Mouse (Mus musculus) forebrain, embryonic 15.5 days (tissue): ENCODE measurements around the gene Hoxa9. TPM values are rescaled to one million over a fixed set of nuclear protein-coding genes. Genes with fewer than 3 reads are reported as not detected.

Source experiments
- ATAC-seq: fragments of 200-750 bp; cut with Nextera tagmentation; replicated peaks from 2 replicates; pipeline ENCODE4 v1.8.0; 2017; ENCODE audit warnings: mild to moderate bottlenecking, moderate TSS enrichment, moderate library complexity
- H3K27ac ChIP-seq: fragments of 300-500 bp; sonication (generic); replicated peaks from 2 replicates; pipeline ENCODE4 v1.5.1; 2015; ENCODE audit warnings: mild to moderate bottlenecking, inconsistent platforms
- H3K27me3 ChIP-seq: fragments of 300-500 bp; sonication (generic); 2 replicates; pipeline ENCODE4 v1.6.1; 2015; ENCODE audit warnings: inconsistent platforms
- H3K36me3 ChIP-seq: fragments of 300-500 bp; sonication (generic); 2 replicates; pipeline ENCODE4 v1.6.1; 2015; ENCODE audit warnings: mild to moderate bottlenecking, inconsistent platforms
- H3K4me1 ChIP-seq: fragments of 300-500 bp; sonication (generic); 2 replicates; pipeline ENCODE4 v1.6.1; 2015; ENCODE audit warnings: inconsistent platforms
- H3K4me2 ChIP-seq: fragments of 300-500 bp; sonication (generic); replicated peaks from 2 replicates; pipeline ENCODE4 v1.6.1; 2015; ENCODE audit warnings: mild to moderate bottlenecking, inconsistent platforms
- H3K4me3 ChIP-seq: fragments of 300-500 bp; sonication (generic); 2 replicates; pipeline ENCODE4 v1.5.1; 2015; ENCODE audit warnings: mild to moderate bottlenecking, inconsistent platforms
- H3K9ac ChIP-seq: fragments of 300-500 bp; sonication (generic); replicated peaks from 2 replicates; pipeline ENCODE4 v1.6.1; 2015; ENCODE audit warnings: mild to moderate bottlenecking, inconsistent platforms
- H3K9me3 ChIP-seq: fragments of 300-500 bp; sonication (generic); 2 replicates; pipeline ENCODE4 v1.6.1; 2016; ENCODE audit warnings: inconsistent platforms
- WGBS: fragments of 180-500 bp; shearing (Covaris S2); methylation state at CpG from one replicate; pipeline ENCODE4 v1.1.7; 2015; ENCODE audit warnings: mixed read lengths; 5-methylcytosine and 5-hydroxymethylcytosine counted together
- polyA plus RNA-seq: library from polyadenylated mRNA; unstranded; fragments of >200 nt; fragmentation: Nextera tagmentation; extraction: Ambion mirVana; gene quantifications from 2 replicates; pipeline ENCODE4 v1.2.1, GENCODE M21; 2015

The Hoxa9 gene
- polyA plus RNA-seq, 1 experiment from 2014 or later, result not detected

DNA sequence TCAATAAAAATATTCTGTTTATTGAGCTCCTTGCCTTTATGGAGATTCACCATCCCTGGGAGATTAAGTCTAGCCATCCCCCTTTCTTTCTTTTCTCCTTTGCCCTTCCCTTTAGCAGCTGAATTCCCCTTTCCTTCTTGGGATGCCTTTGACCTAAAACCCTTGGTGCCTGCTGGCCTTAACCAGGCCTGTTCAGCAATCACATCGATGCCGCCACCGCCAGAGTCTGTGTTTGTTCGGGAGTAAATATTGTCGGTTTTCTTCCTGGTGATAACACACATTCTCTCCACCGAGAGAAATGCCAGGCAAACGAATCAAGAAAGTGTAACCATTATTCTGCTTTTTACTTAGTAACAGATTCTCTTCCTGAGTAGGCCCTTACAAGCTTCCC, 7.3 kb upstream of the Hoxa9 start:
- ATAC-seq, result no peak
- no peaks in the 10 kb centered on the region for H3K36me3 ChIP-seq
- no peak overlapping the region for H3K4me2 ChIP-seq
- H3K9me3 ChIP-seq, result no peaks in the 10 kb centered on the region
- peaks cover 99% of the 10 kb centered on the region for H3K27me3 ChIP-seq
- H3K27ac ChIP-seq, result no peak overlapping the region
- no peak overlapping the region for H3K4me3 ChIP-seq
- no peak overlapping the region for H3K9ac ChIP-seq
- 3% methylated on average over 7 of the region's 7 CpGs for WGBS
- H3K4me1 ChIP-seq, result 0 out of 2 replicates have a peak, but pooled peaks cover 3% of the 10 kb centered on the region

- Histone ChIP-seq H3K9ac (no peak overlapping the region), H3K4me3 (no peak overlapping the region), H3K27ac (no peak overlapping the region), H3K36me3 (no peaks in the 10 kb centered on the region), H3K9me3 (no peaks in the 10 kb centered on the region), H3K4me1 (0 out of 2 replicates have a peak, but pooled peaks cover 3% of the 10 kb centered on the region), H3K4me2 (no peak overlapping the region), H3K27me3 (peaks cover 99% of the 10 kb centered on the region)
- 8% methylated on average over 10 of the region's 10 CpGs for WGBS
- no peak for ATAC-seq
Observed at GRCm38 (mm10) chr6:52237346-52238154, 6.7 kb upstream of the Hoxa9 start.

- no peak overlapping the region for H3K9ac ChIP-seq
- H3K4me1 ChIP-seq, result 0 out of 2 replicates have a peak, but pooled peaks cover 3% of the 10 kb centered on the region
- no peaks in the 10 kb centered on the region for H3K9me3 ChIP-seq
- H3K4me2 ChIP-seq, result no peak overlapping the region
- no peak overlapping the region for H3K4me3 ChIP-seq
- no peak overlapping the region for H3K27ac ChIP-seq
- H3K36me3 ChIP-seq, result no peaks in the 10 kb centered on the region
- ATAC-seq, result no peak
- H3K27me3 ChIP-seq, result peaks cover 99% of the 10 kb centered on the region
- 7% methylated on average over 3 of the region's 3 CpGs for WGBS
Observed at GRCm38 (mm10) chr6:52236806-52237205, 5.9 kb upstream of the Hoxa9 start.

DNA sequence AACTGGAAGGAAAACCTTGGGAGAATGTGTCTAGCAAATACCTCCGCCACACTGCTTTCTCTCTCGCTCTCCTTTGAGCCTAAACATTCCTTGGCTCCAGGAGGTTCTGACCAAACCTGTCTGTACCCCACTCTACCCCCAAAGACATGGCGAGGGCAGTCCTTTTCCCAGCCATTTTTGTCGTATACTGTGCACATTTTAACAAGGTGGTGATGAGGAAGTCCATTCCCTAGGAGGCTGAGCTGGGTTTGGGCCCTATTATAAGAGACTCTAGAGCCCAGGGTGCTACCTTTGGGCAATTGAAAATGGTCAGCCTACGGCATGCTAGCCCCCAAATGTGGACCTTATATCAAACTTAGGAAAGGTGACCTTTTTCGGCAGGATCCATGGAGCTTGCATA, 5.0 kb upstream of the Hoxa9 start:
- WGBS, result 19% methylated on average over 6 of the region's 6 CpGs
- H3K36me3 ChIP-seq, result no peaks in the 10 kb centered on the region

DNA sequence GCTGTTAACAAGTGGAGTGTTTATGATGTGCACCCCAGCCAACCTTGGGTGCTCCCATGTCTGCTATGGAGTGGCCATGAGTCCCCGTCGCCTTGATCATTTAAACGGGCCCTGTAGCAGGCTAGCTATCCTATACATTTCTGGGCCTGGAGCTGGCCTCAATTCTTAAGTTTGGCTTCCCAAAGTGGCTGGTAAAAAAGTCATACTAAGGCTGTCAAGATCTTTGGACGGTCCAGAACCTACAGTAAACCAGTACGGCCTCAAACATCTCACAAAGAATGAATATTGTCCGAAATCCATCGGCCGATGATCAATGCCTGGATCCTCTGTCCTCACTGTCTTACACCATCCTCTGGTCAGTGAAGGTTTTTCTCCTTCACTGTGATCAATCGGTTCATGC, 4.4 kb upstream of the Hoxa9 start:
- Histone ChIP-seq H3K9ac (no peak overlapping the region), H3K9me3 (no peaks in the 10 kb centered on the region), H3K27ac (no peak overlapping the region), H3K4me1 (0 out of 2 replicates have a peak, but pooled peaks cover 3% of the 10 kb centered on the region), H3K36me3 (no peaks in the 10 kb centered on the region), H3K4me3 (no peak overlapping the region), H3K27me3 (peaks cover 97% of the 10 kb centered on the region), H3K4me2 (no peak overlapping the region)
- WGBS, result 28% methylated on average over 9 of the region's 9 CpGs
- no peak for ATAC-seq

More for the DNA sequence above, 5.0 kb upstream of the Hoxa9 start:
- Histone ChIP-seq H3K27me3 (peaks cover 97% of the 10 kb centered on the region), H3K9ac (no peak overlapping the region), H3K4me3 (no peak overlapping the region), H3K4me2 (no peak overlapping the region), H3K4me1 (0 out of 2 replicates have a peak, but pooled peaks cover 3% of the 10 kb centered on the region), H3K9me3 (no peaks in the 10 kb centered on the region), H3K27ac (no peak overlapping the region)
- no peak for ATAC-seq

DNA sequence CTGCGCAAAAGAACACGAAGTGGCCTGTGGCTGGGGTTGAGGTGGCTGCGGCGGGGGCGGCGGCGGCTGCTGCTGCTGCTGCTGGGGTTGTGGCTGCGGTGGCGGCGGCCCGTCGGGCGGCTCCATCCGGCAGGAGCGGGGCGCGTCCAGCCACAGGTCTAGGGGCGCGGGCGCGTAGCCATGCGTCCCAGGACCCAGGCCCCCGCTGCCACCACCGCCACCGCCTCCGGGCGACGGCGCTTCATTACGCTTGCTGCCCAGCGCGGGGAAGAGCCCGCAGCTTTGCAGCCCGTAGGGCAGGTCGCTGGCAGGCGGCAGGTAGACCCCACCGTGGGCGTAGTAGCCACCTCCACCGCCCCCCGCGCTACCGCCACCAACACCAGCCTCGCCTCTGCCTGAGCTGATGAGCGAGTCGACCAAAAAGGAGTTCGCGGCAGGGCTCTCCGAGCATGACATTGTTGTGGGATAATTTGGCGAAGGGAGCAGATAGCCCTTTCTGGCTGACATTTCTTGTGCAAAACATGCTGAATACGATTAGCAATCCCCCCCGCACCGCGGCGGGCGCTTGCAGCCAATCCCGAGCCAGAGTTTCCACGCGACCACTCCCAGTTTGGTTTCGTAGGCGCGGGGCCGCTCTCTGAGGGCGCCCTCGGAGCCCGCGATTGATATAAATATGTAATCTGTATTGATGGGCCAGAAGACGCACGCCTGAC, 3.7 kb upstream of the Hoxa9 start:
- no peaks in the 10 kb centered on the region for H3K9me3 ChIP-seq
- H3K27me3 ChIP-seq, result peaks cover 97% of the 10 kb centered on the region
- H3K4me1 ChIP-seq, result no peaks in the 10 kb centered on the region
- no peaks in the 10 kb centered on the region for H3K36me3 ChIP-seq
- H3K4me3 ChIP-seq, result no peak overlapping the region
- no peak overlapping the region for H3K4me2 ChIP-seq
- no peak for ATAC-seq
- 2% methylated on average over 57 of the region's 68 CpGs for WGBS
- no peak overlapping the region for H3K9ac ChIP-seq
- H3K27ac ChIP-seq, result no peak overlapping the region

GRCm38 (mm10) chr6:52233546-52234427, 2.9 kb upstream of the Hoxa9 start:
- no peak for ATAC-seq
- H3K36me3 ChIP-seq, result no peaks in the 10 kb centered on the region
- under 1% methylated on average over 70 of the region's 70 CpGs for WGBS

GRCm38 (mm10) chr6:52232984-52233545, 2.2 kb upstream of the Hoxa9 start:
- Histone ChIP-seq H3K27me3 (peaks cover 96% of the 10 kb centered on the region), H3K4me3 (no peak overlapping the region), H3K27ac (no peak overlapping the region), H3K9ac (no peak overlapping the region), H3K36me3 (no peaks in the 10 kb centered on the region), H3K4me1 (no peaks in the 10 kb centered on the region), H3K4me2 (no peak overlapping the region), H3K9me3 (no peaks in the 10 kb centered on the region)
- ATAC-seq, result no peak
- 3% methylated on average over 23 of the region's 23 CpGs for WGBS

More at GRCm38 (mm10) chr6:52233546-52234427, 2.9 kb upstream of the Hoxa9 start:
- H3K4me2 ChIP-seq, result no peak overlapping the region
- no peaks in the 10 kb centered on the region for H3K9me3 ChIP-seq
- H3K4me3 ChIP-seq, result no peak overlapping the region
- H3K27ac ChIP-seq, result no peak overlapping the region
- peaks cover 98% of the 10 kb centered on the region for H3K27me3 ChIP-seq
- H3K9ac ChIP-seq, result no peak overlapping the region
- no peaks in the 10 kb centered on the region for H3K4me1 ChIP-seq

DNA sequence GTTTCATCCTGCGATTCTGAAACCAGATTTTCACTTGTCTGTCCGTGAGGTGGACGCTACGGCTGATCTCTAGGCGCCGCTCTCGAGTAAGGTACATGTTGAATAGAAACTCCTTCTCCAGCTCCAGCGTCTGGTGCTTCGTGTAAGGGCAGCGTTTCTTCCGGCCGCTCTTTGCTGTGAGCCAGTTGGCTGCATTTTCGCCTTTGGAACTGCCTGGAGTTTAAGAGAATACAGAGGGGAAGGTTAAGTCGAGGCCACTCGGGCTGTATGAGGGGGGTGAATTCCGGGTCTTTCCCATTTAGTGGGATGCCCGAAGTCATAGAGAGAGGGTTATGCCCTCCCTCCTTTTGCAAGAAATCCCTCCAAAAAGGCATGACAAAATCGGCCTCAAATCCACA, 1.7 kb upstream of the Hoxa9 start:
- H3K27ac ChIP-seq, result no peak overlapping the region
- WGBS, result 1% methylated on average over 18 of the region's 18 CpGs
- no peak overlapping the region for H3K4me3 ChIP-seq
- no peaks in the 10 kb centered on the region for H3K36me3 ChIP-seq
- H3K9me3 ChIP-seq, result no peaks in the 10 kb centered on the region
- peaks cover 96% of the 10 kb centered on the region for H3K27me3 ChIP-seq
- H3K9ac ChIP-seq, result no peak overlapping the region
- ATAC-seq, result no peak
- no peak overlapping the region for H3K4me2 ChIP-seq
- no peaks in the 10 kb centered on the region for H3K4me1 ChIP-seq

DNA sequence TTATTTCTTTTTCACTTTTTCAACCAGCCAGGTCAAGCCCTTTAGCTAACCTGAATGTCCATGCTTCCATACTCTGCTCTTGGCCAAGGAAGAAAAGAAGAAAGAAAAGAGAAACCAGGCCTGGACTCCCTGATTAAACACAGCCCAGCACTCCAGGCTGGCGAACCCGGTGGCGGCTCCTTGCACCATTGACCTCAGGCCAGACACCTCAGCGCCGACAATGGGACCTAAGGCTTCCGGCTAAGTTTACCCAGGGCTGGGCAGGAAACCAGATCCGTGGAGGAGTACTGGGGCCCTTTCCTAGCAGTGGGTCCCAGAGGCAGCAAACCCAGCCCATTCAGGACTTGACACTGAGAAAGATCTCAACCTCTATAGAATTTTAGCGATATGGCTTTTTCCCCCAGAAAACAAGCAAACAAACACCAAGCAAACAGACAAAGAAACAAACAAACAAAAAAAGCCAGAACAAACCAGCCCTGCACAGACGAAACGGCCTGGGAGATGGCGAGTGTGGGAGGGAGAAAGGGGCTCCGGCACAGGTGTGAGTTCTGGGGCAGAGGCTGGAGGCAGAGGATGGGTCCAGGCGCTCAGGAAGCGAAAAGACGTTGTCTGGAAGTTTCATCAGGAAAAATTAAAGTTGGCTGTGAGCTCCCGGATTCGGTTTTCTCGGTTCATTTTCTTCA, 1.1 kb upstream of the Hoxa9 start:
- ATAC-seq, result no peak
- Histone ChIP-seq H3K9ac (no peak overlapping the region), H3K27ac (no peak overlapping the region), H3K9me3 (no peaks in the 10 kb centered on the region), H3K36me3 (no peaks in the 10 kb centered on the region), H3K4me3 (no peak overlapping the region), H3K4me1 (no peaks in the 10 kb centered on the region), H3K4me2 (no peak overlapping the region), H3K27me3 (peaks cover 96% of the 10 kb centered on the region)
- 1% methylated on average over 18 of the region's 18 CpGs for WGBS
